Mouse (Mus musculus) spleen, adult 2 months (tissue): Measurements from ENCODE around the gene Gabrg3. TPM values are rescaled to one million over a fixed set of nuclear protein-coding genes. Genes with fewer than 3 reads are reported as not detected.

Experiments
- DNase-seq, 2 experiments: peaks; one replicate each; pipeline versions ENCODE4 v3.0.0 to v3.0.0-alpha.2; 2012 to 2021; ENCODE audit warnings: low spot score in 2 of 2, low read depth in 1 of 2
- H3K27ac ChIP-seq: fragments of 200-500 bp; 2 replicates; pipeline ENCODE4 v1.5.1; 2012; ENCODE audit warnings: low read length, inconsistent platforms; ENCODE audit not compliant: insufficient read depth
- H3K27me3 ChIP-seq: fragments of 200-500 bp; 2 replicates; pipeline ENCODE4 v1.6.1; 2012; ENCODE audit warnings: mild to moderate bottlenecking, moderate library complexity, low read length, inconsistent platforms; ENCODE audit not compliant: control insufficient read depth, insufficient read depth
- H3K36me3 ChIP-seq: fragments of 200-500 bp; 2 replicates; pipeline ENCODE4 v1.6.1; 2012; ENCODE audit warnings: mild to moderate bottlenecking, low read length, inconsistent platforms; ENCODE audit not compliant: control insufficient read depth, insufficient read depth
- H3K4me1 ChIP-seq: fragments of 200-500 bp; 2 replicates; pipeline ENCODE4 v1.6.1; 2011; ENCODE audit warnings: inconsistent platforms; ENCODE audit not compliant: control insufficient read depth, insufficient read depth, insufficient read length
- H3K4me3 ChIP-seq: fragments of 200-500 bp; 2 replicates; pipeline ENCODE4 v1.5.1; 2011; ENCODE audit warnings: mild to moderate bottlenecking, inconsistent platforms; ENCODE audit not compliant: insufficient read depth, insufficient read length; ENCODE audit errors: extremely low read depth
- CTCF ChIP-seq: fragments of 200-500 bp; IDR thresholded peaks from 2 replicates; pipeline ENCODE4 v1.5.1; 2011; ENCODE audit warnings: mild to moderate bottlenecking, inconsistent platforms; ENCODE audit not compliant: insufficient read depth, insufficient read length, insufficient replicate concordance; ENCODE audit errors: extremely low read depth
- POLR2A ChIP-seq: fragments of 200-500 bp; IDR thresholded peaks from 2 replicates; pipeline ENCODE4 v1.6.1; 2011; ENCODE audit warnings: low read depth, low read length, inconsistent platforms
- WGBS: fragments of 180-500 bp; shearing (Covaris S2); methylation state at CpG from one replicate; pipeline ENCODE4 v1.1.7; 2018; 5-methylcytosine and 5-hydroxymethylcytosine counted together
- polyA plus RNA-seq: library from polyadenylated mRNA; depleted of rRNA; stranded (reverse); fragments of >200 nt; gene quantifications from 2 replicates; pipeline ENCODE4 v1.2.3, GENCODE M21; 2012

Gene Gabrg3
- polyA plus RNA-seq, 1 experiment, result not detected

GRCm38 (mm10) chr7:57158211-57158610 lies 228.8 kb downstream of the Gabrg3 start:
- DNase-seq, result no peak
- 80% methylated on average over 3 of the region's 3 CpGs for WGBS
- no peaks in the 10 kb centered on the region for H3K36me3 ChIP-seq

GRCm38 (mm10) chr7:57153743-57154142 lies 233.2 kb downstream of the Gabrg3 start:
- Histone ChIP-seq H3K27ac (no peak overlapping the region), H3K4me3 (no peak overlapping the region), H3K36me3 (no peaks in the 10 kb centered on the region), H3K27me3 (no peaks in the 10 kb centered on the region), H3K4me1 (no peaks in the 10 kb centered on the region)
- no peak for DNase-seq
- TF ChIP-seq CTCF, result no peak
- no peak for TF ChIP-seq POLR2A
- 56% methylated on average over 5 of the region's 5 CpGs for WGBS

More at GRCm38 (mm10) chr7:57158211-57158610, 228.8 kb downstream of the Gabrg3 start:
- TF ChIP-seq POLR2A, result no peak
- TF ChIP-seq CTCF, result no peak
- Histone ChIP-seq H3K4me3 (no peak overlapping the region), H3K27ac (no peak overlapping the region), H3K4me1 (no peaks in the 10 kb centered on the region), H3K27me3 (no peaks in the 10 kb centered on the region)

GRCm38 (mm10) chr7:57150768-57151167 lies 236.2 kb downstream of the Gabrg3 start:
- Histone ChIP-seq H3K36me3 (no peaks in the 10 kb centered on the region), H3K4me1 (no peaks in the 10 kb centered on the region), H3K27me3 (no peaks in the 10 kb centered on the region), H3K4me3 (no peak overlapping the region), H3K27ac (no peak overlapping the region)
- 80% methylated on average over 5 of the region's 5 CpGs for WGBS
- TF ChIP-seq CTCF, result no peak
- no peak for TF ChIP-seq POLR2A
- DNase-seq, result no peak

- H3K27me3 ChIP-seq, result no peaks in the 10 kb centered on the region
- no peaks in the 10 kb centered on the region for H3K4me1 ChIP-seq
- H3K36me3 ChIP-seq, result no peaks in the 10 kb centered on the region
- WGBS, result 79% methylated on average over 4 of the region's 4 CpGs
- H3K27ac ChIP-seq, result no peak overlapping the region
- DNase-seq, result no peak
- no peak overlapping the region for H3K4me3 ChIP-seq
- TF ChIP-seq CTCF (no peak), POLR2A (no peak)
Measured at GRCm38 (mm10) chr7:57138072-57138704, 248.8 kb downstream of the Gabrg3 start.

GRCm38 (mm10) chr7:57133009-57133408 lies 254.0 kb downstream of the Gabrg3 start:
- no peak for TF ChIP-seq CTCF
- no peak for TF ChIP-seq POLR2A
- 78% methylated on average over 4 of the region's 4 CpGs for WGBS
- DNase-seq, result no peak
- Histone ChIP-seq H3K27me3 (no peaks in the 10 kb centered on the region), H3K27ac (no peak overlapping the region), H3K4me1 (no peaks in the 10 kb centered on the region), H3K4me3 (no peak overlapping the region), H3K36me3 (no peaks in the 10 kb centered on the region)

GRCm38 (mm10) chr7:57132471-57132870 lies 254.5 kb downstream of the Gabrg3 start:
- H3K27ac ChIP-seq, result no peak overlapping the region
- no peaks in the 10 kb centered on the region for H3K27me3 ChIP-seq
- H3K4me1 ChIP-seq, result no peaks in the 10 kb centered on the region
- H3K4me3 ChIP-seq, result no peak overlapping the region
- 75% methylated on average over 2 of the region's 2 CpGs for WGBS
- no peak for DNase-seq
- no peak for TF ChIP-seq POLR2A
- H3K36me3 ChIP-seq, result no peaks in the 10 kb centered on the region

GRCm38 (mm10) chr7:57100065-57100464 lies 286.9 kb downstream of the Gabrg3 start:
- TF ChIP-seq POLR2A, result no peak
- no peak for TF ChIP-seq CTCF
- DNase-seq, result no peak
- Histone ChIP-seq H3K27me3 (no peaks in the 10 kb centered on the region), H3K4me3 (no peak overlapping the region), H3K4me1 (no peaks in the 10 kb centered on the region), H3K27ac (no peak overlapping the region), H3K36me3 (no peaks in the 10 kb centered on the region)
- 73% methylated on average over 3 of the region's 3 CpGs for WGBS
